Mouse (Mus musculus): ENCODE measurements around the gene Krt33b.

DNA sequence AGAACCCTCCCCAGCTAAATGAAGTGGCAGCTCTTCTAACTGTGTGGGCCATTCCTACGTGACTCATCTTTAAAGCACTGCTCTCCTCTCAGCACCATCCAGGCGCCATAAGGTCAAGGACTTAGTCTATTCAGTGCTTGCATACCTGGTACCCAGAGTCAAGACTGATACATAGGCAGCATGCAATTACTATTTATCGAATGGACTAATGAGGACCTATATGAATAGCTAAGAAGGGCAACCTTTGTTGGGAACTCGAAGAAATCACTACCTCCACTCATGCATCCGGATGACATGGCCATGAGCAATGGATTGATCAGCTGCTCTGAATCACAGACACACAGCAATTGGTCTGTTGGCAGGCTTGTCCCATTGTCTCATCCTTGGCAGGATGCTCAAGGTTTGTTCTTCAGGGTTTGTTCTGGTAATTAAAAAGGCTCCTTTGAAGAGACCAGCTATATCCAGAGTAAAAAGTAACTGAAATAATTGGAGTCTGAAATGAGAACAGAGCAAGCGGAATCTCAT, 39.7 kb downstream of the Krt33b start:
- TF ChIP-seq CTCF (IDR thresholded peaks at IDR 0.05; ENCODE audit: extremely low read depth, insufficient read depth, low read length) (no peak), POLR2A (IDR thresholded peaks at IDR 0.05; ENCODE audit: extremely low read depth, insufficient read depth, low read length) (no peak)
